Mouse (Mus musculus) kidney, postnatal 25 days (tissue): ENCODE data around the gene Ccdc153.

ENCODE experiments used
- DNase-seq, 2 experiments: peaks; one replicate each; pipeline ENCODE4 v3.0.0; 2021; ENCODE audit warnings: mixed read lengths in 2 of 2

Gene Ccdc153

DNA sequence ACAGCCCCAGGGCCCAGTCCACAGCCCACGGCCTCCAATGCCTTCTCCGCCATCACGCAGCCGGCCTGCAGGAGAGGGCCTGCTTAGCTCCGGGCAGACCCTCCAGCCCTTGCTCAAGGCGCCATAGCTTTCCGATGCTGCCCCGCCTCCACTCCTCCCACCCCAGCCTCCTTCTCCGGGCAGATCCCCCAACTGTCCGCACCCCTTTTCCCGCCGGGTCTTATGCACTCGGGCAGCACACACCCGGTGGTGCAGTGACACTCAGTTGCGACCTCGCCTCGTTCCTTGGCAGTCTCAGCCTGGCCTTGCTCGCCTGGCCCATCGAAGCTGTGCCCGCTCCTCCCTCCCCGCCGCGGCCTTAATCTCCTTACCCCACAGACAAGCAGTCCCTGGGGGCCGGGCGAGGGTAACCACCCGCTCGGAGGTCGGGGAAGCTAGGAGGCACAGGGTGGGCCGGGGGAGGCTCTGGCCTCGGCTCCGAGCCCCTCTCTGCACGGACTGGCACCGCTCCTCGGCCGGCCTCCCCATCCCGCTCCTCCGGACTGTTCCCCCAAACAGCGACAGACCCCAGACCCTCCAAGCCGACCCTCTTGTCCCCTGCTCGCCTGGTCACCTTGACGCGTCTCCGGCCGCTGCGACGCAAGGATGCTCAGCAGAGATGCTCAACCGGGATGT, 47.1 kb downstream of the Ccdc153 start:
- DNase-seq = no peak

DNA sequence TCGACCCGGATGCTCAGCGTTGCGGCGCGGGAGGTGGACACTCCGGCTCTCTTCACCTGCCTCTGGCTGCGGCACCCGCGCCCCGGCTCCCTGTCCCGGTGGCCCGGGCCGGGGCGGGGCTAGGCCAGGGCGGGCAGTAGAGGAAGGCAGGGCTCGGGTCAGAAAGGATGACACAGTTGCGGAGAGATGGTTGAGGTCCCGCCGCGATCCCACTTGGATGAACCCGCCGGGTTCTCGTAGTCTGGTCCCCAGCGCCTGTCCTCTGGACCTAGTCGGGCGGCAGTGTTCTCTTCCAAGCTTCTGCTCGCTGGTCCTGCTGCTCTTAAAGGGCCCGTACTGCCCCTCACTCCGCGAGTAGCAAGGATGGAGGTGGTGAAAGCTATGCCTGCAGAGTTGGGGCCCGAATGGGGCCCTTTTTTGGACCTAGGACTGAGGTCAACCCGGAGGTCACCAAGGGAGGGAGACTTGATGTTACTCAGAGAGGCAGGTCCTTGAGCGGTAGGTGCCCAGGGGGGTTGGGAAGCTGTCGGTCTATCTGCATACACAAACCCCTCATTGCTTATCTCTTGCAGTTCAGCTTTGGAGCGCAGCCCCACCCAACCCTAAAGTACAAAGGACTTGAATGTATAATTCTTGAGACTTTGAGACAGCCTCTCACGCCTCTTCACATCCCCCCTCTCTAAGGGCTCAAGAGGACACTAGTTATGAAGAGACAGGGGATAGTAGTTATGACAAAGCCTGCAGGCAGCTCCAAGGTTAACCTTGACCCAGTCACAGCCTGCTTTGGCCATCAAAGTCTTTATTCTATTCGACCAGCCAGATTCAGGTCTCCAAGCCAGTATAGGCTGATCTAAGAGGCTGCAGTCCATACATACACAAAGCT, 47.8 kb downstream of the Ccdc153 start, which contains the start of gene Abcg4:
TSS of gene Abcg4 (minus strand) at position 540 of the 883 bp plus-strand sequence.
- DNase-seq = no peak

DNA sequence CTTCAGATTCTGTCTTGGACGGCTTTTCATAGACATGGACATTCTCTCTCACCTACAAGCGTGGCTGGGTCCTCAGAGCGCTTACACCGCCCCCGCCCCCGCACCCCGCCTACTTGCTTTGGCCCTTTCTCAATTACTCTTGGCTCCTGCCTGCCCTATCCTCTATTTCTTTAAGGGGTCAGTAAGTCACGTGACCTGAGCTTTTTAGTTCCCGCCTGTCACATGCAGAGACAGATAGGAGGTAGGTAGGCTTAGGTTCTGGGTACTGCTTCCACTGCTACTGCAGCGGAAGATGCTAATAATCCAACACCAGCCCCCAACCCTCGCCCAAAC, 48.4 kb downstream of the Ccdc153 start:
- no peak for DNase-seq

DNA sequence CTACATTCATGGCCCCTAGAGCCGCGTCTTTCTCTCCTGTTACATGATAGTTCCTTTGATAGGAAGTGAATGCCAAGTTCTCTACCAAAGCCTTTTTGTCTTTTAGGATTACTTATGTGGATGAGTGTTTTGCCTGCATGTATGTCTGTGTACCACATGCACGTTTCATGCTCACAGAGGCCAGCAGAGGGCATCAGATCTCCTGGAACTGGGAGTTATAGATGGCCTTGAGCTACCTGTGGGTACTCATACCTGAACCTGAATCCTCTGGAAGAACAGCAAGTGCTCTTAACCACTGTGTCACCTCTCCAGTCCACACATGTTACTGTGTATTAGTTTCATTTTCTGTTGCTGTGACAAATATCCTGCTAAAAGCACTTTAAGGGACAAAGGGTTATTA, 52.0 kb downstream of the Ccdc153 start:
- DNase-seq = peak; percentile 71 to 78
